In the genomic region with DNA sequence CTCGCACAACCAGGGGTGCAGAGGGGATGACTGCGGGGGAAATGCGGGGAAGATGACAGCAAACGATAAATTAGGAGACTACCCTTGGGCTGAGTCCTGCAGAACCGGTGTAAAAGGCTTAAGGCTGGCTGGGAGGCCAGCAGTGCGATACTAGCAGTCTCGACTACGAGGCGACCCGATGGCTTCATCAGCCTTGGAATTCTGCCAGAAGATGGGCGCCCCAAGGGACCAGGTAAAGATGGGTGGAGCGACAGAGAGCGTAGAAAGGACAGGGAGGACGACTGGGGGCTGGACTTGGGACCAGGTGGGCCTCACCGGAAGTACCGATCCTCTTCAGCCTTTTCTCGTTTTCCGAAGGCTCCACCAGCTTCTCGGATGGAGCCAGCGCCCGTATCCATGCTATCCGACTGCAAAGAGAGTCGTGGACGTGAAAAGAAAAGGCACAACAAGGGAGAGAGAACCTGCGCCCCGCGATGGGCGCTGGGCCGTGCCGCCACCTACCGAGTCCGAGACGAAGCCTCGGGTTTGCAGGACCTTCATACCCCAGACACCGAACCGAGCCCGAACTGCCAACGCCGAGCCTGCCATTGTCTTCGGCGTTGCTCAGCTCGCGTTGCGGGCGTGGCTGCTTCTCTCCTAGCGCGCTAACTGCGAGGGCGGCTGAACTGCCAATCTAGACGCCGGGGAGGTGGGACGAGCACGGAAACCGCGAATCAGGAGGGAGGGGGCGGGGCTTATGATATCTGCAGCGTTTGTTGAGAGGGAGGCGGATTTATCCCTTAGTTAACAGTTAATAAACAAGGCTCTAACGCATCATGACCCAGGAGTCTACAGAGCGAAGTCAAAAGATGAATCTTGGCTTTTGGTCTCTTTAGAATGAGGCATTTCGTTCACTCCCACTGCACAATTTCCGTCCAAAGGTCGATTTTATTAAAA, we compare ENCODE assay signal across 8 mouse cellular contexts. TPM values are rescaled to one million over a fixed set of nuclear protein-coding genes. Genes with fewer than 3 reads are reported as not detected.
DNase-seq lines count a peak whose midpoint lies in the region; ATAC-seq lines count a peak whose summit lies in the region.

A gene (minus strand): TSS at position 679 of the 936 bp plus-strand sequence.

- no peaks in the 10 kb centered on the region for H3K9me3 ChIP-seq in forebrain, embryonic 10.5 days
- no peaks in the 10 kb centered on the region for H3K9me3 ChIP-seq in heart, embryonic 15.5 days (replicated peaks)
- no peaks in the 10 kb centered on the region for H3K9me3 ChIP-seq in liver, embryonic 16.5 days (replicated peaks; ENCODE audit: control insufficient read depth, low read length)
- H3K9me3 ChIP-seq in neural tube, embryonic 14.5 days (ENCODE audit: control insufficient read depth, low read length) = no peaks in the 10 kb centered on the region

- ATAC-seq in heart, embryonic 15.5 days (replicated peaks; ENCODE audit: insufficient number of reproducible peaks, insufficient read depth, low FRiP score, low read depth) = peak; percentile 78
- peak; percentile 70 for ATAC-seq in liver, embryonic 16.5 days (ENCODE audit: low read depth)
- ATAC-seq in neural tube, embryonic 14.5 days (ENCODE audit: low read depth) = peak; percentile 92

- peaks cover 47% of the 10 kb centered on the region for H3K36me3 ChIP-seq in forebrain, embryonic 10.5 days (replicated peaks)
- H3K36me3 ChIP-seq in heart, embryonic 15.5 days = peaks cover 20% of the 10 kb centered on the region
- peaks cover 16% of the 10 kb centered on the region for H3K36me3 ChIP-seq in liver, embryonic 16.5 days (ENCODE audit: control insufficient read depth, insufficient read depth)
- peaks cover 5% of the 10 kb centered on the region for H3K36me3 ChIP-seq in neural tube, embryonic 14.5 days (ENCODE audit: control insufficient read depth, insufficient read depth, low read length)

- H3K27me3 ChIP-seq in forebrain, embryonic 10.5 days (ENCODE audit: poor library complexity, severe bottlenecking) = no peaks in the 10 kb centered on the region
- no peaks in the 10 kb centered on the region for H3K27me3 ChIP-seq in heart, embryonic 15.5 days
- H3K27me3 ChIP-seq in liver, embryonic 16.5 days (ENCODE audit: control insufficient read depth, insufficient read depth, low read depth, low read length) = no peaks in the 10 kb centered on the region
- no peaks in the 10 kb centered on the region; the same call in 1 of the 2 replicates for H3K27me3 ChIP-seq in neural tube, embryonic 14.5 days (ENCODE audit: control insufficient read depth, insufficient read depth, low read length)

- H3K9ac ChIP-seq in heart, embryonic 15.5 days = peak within 1 kb of the TSS; percentile 83
- H3K9ac ChIP-seq in liver, embryonic 16.5 days (ENCODE audit: low read depth, low read length) = peak within 1 kb of the TSS; percentile 97
- peak within 1 kb of the TSS; percentile 81 for H3K9ac ChIP-seq in neural tube, embryonic 14.5 days (replicated peaks; ENCODE audit: low read depth, low read length)

- WGBS in forebrain, embryonic 10.5 days = under 1% methylated on average over 63 of the region's 63 CpGs
- whole genome bisulfite sequencing in heart, embryonic 15.5 days = under 1% methylated on average over 63 of the region's 63 CpGs
- under 1% methylated on average over 63 of the region's 63 CpGs for WGBS in liver, embryonic 16.5 days (ENCODE audit: insufficient replicate concordance)
- WGBS in neural tube, embryonic 14.5 days = under 1% methylated on average over 63 of the region's 63 CpGs

- H3K4me2 ChIP-seq in heart, embryonic 15.5 days = peak within 1 kb of the TSS; percentile 69
- H3K4me2 ChIP-seq in liver, embryonic 16.5 days (ENCODE audit: low read depth, low read length) = peak within 1 kb of the TSS; percentile 89
- H3K4me2 ChIP-seq in neural tube, embryonic 14.5 days (ENCODE audit: low read depth, low read length) = peak within 1 kb of the TSS; percentile 85

- H3K27ac ChIP-seq in forebrain, embryonic 10.5 days = peak within 1 kb of the TSS; percentile 97
- peak within 1 kb of the TSS; percentile 94 for H3K27ac ChIP-seq in heart, embryonic 15.5 days
- H3K27ac ChIP-seq in liver, embryonic 16.5 days (ENCODE audit: low read length) = peak within 1 kb of the TSS; percentile 99
- H3K27ac ChIP-seq in neural tube, embryonic 14.5 days (ENCODE audit: low read depth, low read length) = peak within 1 kb of the TSS; percentile 92

- peak; percentile 78 to 82 for DNase-seq in CD8-positive naive resting alpha-beta T cell, adult 2 months (ENCODE audit: low read depth in 2 of 2, low spot score in 2 of 2)
- peak; percentile 95 for DNase-seq in c-Kit-negative CD71-positive TER-119-positive erythroid progenitor cells, embryonic 14.5 days (ENCODE audit: low read depth, low spot score)
- peak; percentile 92 for DNase-seq in forebrain, embryonic 10.5 days (ENCODE audit: extremely low spot score, low spot score)
- DNase-seq in kidney, postnatal 25 days = peak; percentile 96
- peak; percentile 94 for DNase-seq in testis, postnatal 10 days (ENCODE audit: low spot score)

- H3K4me1 ChIP-seq in forebrain, embryonic 10.5 days = peaks cover 51% of the 10 kb centered on the region
- peaks cover 36% of the 10 kb centered on the region for H3K4me1 ChIP-seq in heart, embryonic 15.5 days (replicated peaks)
- peaks cover 59% of the 10 kb centered on the region for H3K4me1 ChIP-seq in liver, embryonic 16.5 days (ENCODE audit: control insufficient read depth, low read depth, low read length)
- peaks cover 19% of the 10 kb centered on the region for H3K4me1 ChIP-seq in neural tube, embryonic 14.5 days (ENCODE audit: control insufficient read depth, insufficient read depth, low read length)

- peak within 1 kb of the TSS; percentile 100 for H3K4me3 ChIP-seq in forebrain, embryonic 10.5 days
- H3K4me3 ChIP-seq in heart, embryonic 15.5 days = peak within 1 kb of the TSS; percentile 76
- peak within 1 kb of the TSS; percentile 97 for H3K4me3 ChIP-seq in liver, embryonic 16.5 days (ENCODE audit: low read depth, low read length)
- H3K4me3 ChIP-seq in neural tube, embryonic 14.5 days (ENCODE audit: low read depth, low read length) = peak within 1 kb of the TSS; percentile 52

RNA-seq across cellular contexts. Expression of the gene that starts here (rescaled TPM):
- 896 and 909 TPM in 2 replicates for polyA plus RNA-seq in forebrain, embryonic 10.5 days (2016; fragmentation: Nextera tagmentation; extraction: Ambion mirVana)
- 1,171 and 1,479 TPM in 2 replicates for polyA plus RNA-seq in heart, embryonic 15.5 days (2015; fragmentation: Nextera tagmentation; extraction: Ambion mirVana)
- 1,068 and 1,164 TPM in 2 replicates for polyA plus RNA-seq in liver, embryonic 16.5 days (2015; fragmentation: Nextera tagmentation; extraction: Ambion mirVana)
- 1,619 and 1,728 TPM in 2 replicates for polyA plus RNA-seq in neural tube, embryonic 14.5 days (2014; fragmentation: Nextera tagmentation; extraction: Ambion mirVana)

Comparison
In these comparisons a context has a peak if more than half of its experiments do, and no peak if none do; other contexts are left out.
1. Peak in every context shown above with its lines: DNase-seq, ATAC-seq, H3K4me3 ChIP-seq and H3K27ac ChIP-seq.